Mouse (Mus musculus): ENCODE results near the gene Cep128.

The Cep128 gene

GRCm38 (mm10) chr12:91313974-91314587 lies 70.1 kb downstream of the Cep128 start:
- in situ Hi-C loops (cut with MboI; ENCODE audit: unreplicated experiment in 2 of 2): loop anchor here (5.0 to 25.0 kb wide), 5 partner anchors 327 to 1602 kb away; partner anchors contain the start of gene Dio2 (in 1 of the 2)

- in situ Hi-C loops (cut with MboI; ENCODE audit: unreplicated experiment in 2 of 2): loop anchor here (5.0 to 25.0 kb wide), 5 partner anchors 325 to 1600 kb away; partner anchors contain the start of gene Dio2 (in 1 of the 2)
These were observed 71.6 kb downstream of the Cep128 start for GRCm38 (mm10) chr12:91312591-91312990.

GRCm38 (mm10) chr12:91307733-91308132 lies 76.5 kb downstream of the Cep128 start:
- in situ Hi-C loops (cut with MboI; ENCODE audit: unreplicated experiment in 2 of 2): loop anchor here (25.0 kb wide), 2 partner anchors 320 to 1595 kb away; no protein-coding TSS in a partner anchor

- in situ Hi-C loops (cut with MboI; ENCODE audit: unreplicated experiment in 2 of 2): loop anchor here (25.0 kb wide), 2 partner anchors 318 to 1593 kb away; no protein-coding TSS in a partner anchor
These were observed 78.4 kb downstream of the Cep128 start for GRCm38 (mm10) chr12:91305769-91306168.

GRCm38 (mm10) chr12:91305038-91305437 lies 79.2 kb downstream of the Cep128 start:
- in situ Hi-C loops (cut with MboI; ENCODE audit: unreplicated experiment in 2 of 2): loop anchor here (25.0 kb wide), 2 partner anchors 318 to 1593 kb away; no protein-coding TSS in a partner anchor

- in situ Hi-C loops (cut with MboI; ENCODE audit: unreplicated experiment in 2 of 2): no loop called here
These were observed 85.5 kb downstream of the Cep128 start for GRCm38 (mm10) chr12:91298700-91299099.

GRCm38 (mm10) chr12:91295870-91296269 lies 88.3 kb downstream of the Cep128 start:
- in situ Hi-C loops (cut with MboI; ENCODE audit: unreplicated experiment in 2 of 2): no loop called here

- in situ Hi-C loops (cut with MboI; ENCODE audit: unreplicated experiment in 2 of 2): no loop called here
These were observed 88.8 kb downstream of the Cep128 start for GRCm38 (mm10) chr12:91295436-91295835.

- in situ Hi-C loops (cut with MboI; ENCODE audit: unreplicated experiment in 2 of 2): no loop called here
These were observed 110.3 kb downstream of the Cep128 start for GRCm38 (mm10) chr12:91273936-91274335.

GRCm38 (mm10) chr12:91269634-91270033 lies 114.6 kb downstream of the Cep128 start:
- in situ Hi-C loops (cut with MboI; ENCODE audit: unreplicated experiment in 2 of 2): no loop called here

GRCm38 (mm10) chr12:91268974-91269373 lies 115.2 kb downstream of the Cep128 start:
- in situ Hi-C loops (cut with MboI; ENCODE audit: unreplicated experiment in 2 of 2): no loop called here

- in situ Hi-C loops (cut with MboI; ENCODE audit: unreplicated experiment in 2 of 2): no loop called here
These were observed 118.2 kb downstream of the Cep128 start for GRCm38 (mm10) chr12:91266014-91266413.

- in situ Hi-C loops (cut with MboI; ENCODE audit: unreplicated experiment in 2 of 2): no loop called here
These were observed 118.7 kb downstream of the Cep128 start for GRCm38 (mm10) chr12:91265462-91265861.

GRCm38 (mm10) chr12:91264828-91265355 lies 119.3 kb downstream of the Cep128 start:
- in situ Hi-C loops (cut with MboI; ENCODE audit: unreplicated experiment in 2 of 2): no loop called here

- in situ Hi-C loops (cut with MboI; ENCODE audit: unreplicated experiment in 2 of 2): no loop called here
These were observed 120.5 kb downstream of the Cep128 start for GRCm38 (mm10) chr12:91263705-91264104.

- in situ Hi-C loops (cut with MboI; ENCODE audit: unreplicated experiment in 2 of 2): no loop called here
These were observed 121.4 kb downstream of the Cep128 start for GRCm38 (mm10) chr12:91262801-91263200.

GRCm38 (mm10) chr12:91256334-91256733 lies 127.9 kb downstream of the Cep128 start:
- in situ Hi-C loops (cut with MboI; ENCODE audit: unreplicated experiment in 2 of 2): no loop called here

GRCm38 (mm10) chr12:91254831-91255230 lies 129.4 kb downstream of the Cep128 start:
- in situ Hi-C loops (cut with MboI; ENCODE audit: unreplicated experiment in 2 of 2): no loop called here

GRCm38 (mm10) chr12:91220609-91221008 lies 163.6 kb downstream of the Cep128 start:
- in situ Hi-C loops (cut with MboI; ENCODE audit: unreplicated experiment in 2 of 2): no loop called here

- in situ Hi-C loops (cut with MboI; ENCODE audit: unreplicated experiment in 2 of 2): no loop called here
These were observed 178.7 kb downstream of the Cep128 start for GRCm38 (mm10) chr12:91205550-91205949.

- in situ Hi-C loops (cut with MboI; ENCODE audit: unreplicated experiment in 2 of 2): no loop called here
These were observed 179.9 kb downstream of the Cep128 start for GRCm38 (mm10) chr12:91204330-91204729.

GRCm38 (mm10) chr12:91202496-91202895 lies 181.7 kb downstream of the Cep128 start:
- in situ Hi-C loops (cut with MboI; ENCODE audit: unreplicated experiment in 2 of 2): no loop called here

Data from v-Abl transformed pro-B cells (cell line).